9 mouse cellular contexts compared by ENCODE assay signal in genomic region chr15:11066299-11066698, GRCm38 (mm10). TPM values are rescaled to one million over a fixed set of nuclear protein-coding genes. Genes with fewer than 3 reads are reported as not detected.
A peak's percentile ranks its signal among the peaks of the same experiment; 100 is the strongest.
DNase-seq lines count a peak whose midpoint lies in the region; ATAC-seq and TF ChIP-seq lines count a peak whose summit lies in the region.
"Had no signal": no experiment of that assay in that cellular context is flagged by ENCODE, and none has a peak within 500 bp of the region (broad histone marks: within the 10 kb centered on the region; RNA-seq: fewer than 3 reads in every experiment).

No protein-coding gene starts in this region.

- H3K27me3 ChIP-seq in heart, embryonic 10.5 days (ENCODE audit: insufficient read depth, poor library complexity, severe bottlenecking): no peaks in the 10 kb centered on the region
- H3K27me3 ChIP-seq in embryonic facial prominence, embryonic 12.5 days: no peaks in the 10 kb centered on the region
- H3K27me3 ChIP-seq in hindbrain, postnatal 0 days (ENCODE audit: insufficient read depth, low read length): no peaks in the 10 kb centered on the region
- H3K27me3 ChIP-seq in midbrain, embryonic 15.5 days (replicated peaks): no peaks in the 10 kb centered on the region

- no peaks in the 10 kb centered on the region for H3K36me3 ChIP-seq in heart, embryonic 10.5 days
- H3K36me3 ChIP-seq in embryonic facial prominence, embryonic 12.5 days: no peaks in the 10 kb centered on the region
- no peaks in the 10 kb centered on the region for H3K36me3 ChIP-seq in hindbrain, postnatal 0 days (ENCODE audit: insufficient read depth, low read length)
- no peaks in the 10 kb centered on the region for H3K36me3 ChIP-seq in midbrain, embryonic 15.5 days (replicated peaks)

- H3K9ac ChIP-seq in embryonic facial prominence, embryonic 12.5 days: peak overlapping the region; percentile 47
- no peak overlapping the region for H3K9ac ChIP-seq in hindbrain, postnatal 0 days (replicated peaks; ENCODE audit: low read length)
- H3K9ac ChIP-seq in midbrain, embryonic 15.5 days: no peak overlapping the region

- peak overlapping the region; percentile 60 for H3K4me3 ChIP-seq in heart, embryonic 10.5 days
- H3K4me3 ChIP-seq in embryonic facial prominence, embryonic 12.5 days: peak overlapping the region; percentile 35
- peak overlapping the region; percentile 33 for H3K4me3 ChIP-seq in hindbrain, postnatal 0 days (ENCODE audit: low read length)
- peak overlapping the region; percentile 26; the same call in 1 of the 2 replicates for H3K4me3 ChIP-seq in midbrain, embryonic 15.5 days

- TF ChIP-seq CTCF in hindbrain, postnatal 0 days (IDR thresholded peaks at IDR 0.05; ENCODE audit: low read depth): no peak

- WGBS in heart, embryonic 10.5 days: 13% methylated on average over 5 of the region's 5 CpGs
- WGBS in embryonic facial prominence, embryonic 12.5 days: 3% methylated on average over 5 of the region's 5 CpGs
- WGBS in hindbrain, postnatal 0 days: 13% methylated on average over 5 of the region's 5 CpGs
- 5% methylated on average over 5 of the region's 5 CpGs for WGBS in midbrain, embryonic 15.5 days

- H3K4me1 ChIP-seq in heart, embryonic 10.5 days: peaks cover 20% of the 10 kb centered on the region
- H3K4me1 ChIP-seq in embryonic facial prominence, embryonic 12.5 days: peaks cover 34% of the 10 kb centered on the region
- H3K4me1 ChIP-seq in hindbrain, postnatal 0 days (ENCODE audit: insufficient read depth, low read length): peaks cover 9% of the 10 kb centered on the region
- H3K4me1 ChIP-seq in midbrain, embryonic 15.5 days: peaks cover 22% of the 10 kb centered on the region

- H3K27ac ChIP-seq in heart, embryonic 10.5 days: peak overlapping the region; percentile 56; the same call in 1 of the 2 replicates
- peak overlapping the region; percentile 90 for H3K27ac ChIP-seq in embryonic facial prominence, embryonic 12.5 days
- H3K27ac ChIP-seq in hindbrain, postnatal 0 days: peak overlapping the region; percentile 77; the same call in 1 of the 2 replicates
- peak overlapping the region; percentile 20; the same call in 1 of the 2 replicates for H3K27ac ChIP-seq in midbrain, embryonic 15.5 days

- ATAC-seq in embryonic facial prominence, embryonic 12.5 days (ENCODE audit: insufficient number of reproducible peaks, insufficient read depth, low FRiP score, low TSS enrichment): no peak
- ATAC-seq in hindbrain, postnatal 0 days: no peak
- peak; percentile 19 for ATAC-seq in midbrain, embryonic 15.5 days (replicated peaks)
- ATAC-seq in granulocyte monocyte progenitor cell, adult 5-6 weeks (replicated peaks; ENCODE audit: poor library complexity, severe bottlenecking): no peak
- ATAC-seq in monocyte, adult 5-6 weeks (replicated peaks; ENCODE audit: insufficient number of reproducible peaks, low FRiP score, low TSS enrichment, poor library complexity, severe bottlenecking): no peak
- no peak for ATAC-seq in megakaryocyte-erythroid progenitor cell, adult 5-6 weeks (replicated peaks; ENCODE audit: low FRiP score, low TSS enrichment, poor library complexity, severe bottlenecking)

- intact Hi-C loops in heart, postnatal 14 days (cut with DNase I): no loop called here

- DNase-seq in heart, embryonic 10.5 days (ENCODE audit: low spot score): no peak
- DNase-seq in heart, postnatal 14 days: no peak
- DNase-seq in hindbrain, postnatal 0 days (ENCODE audit: low spot score): no peak
- DNase-seq: layer of hippocampus, postnatal 36 days had no signal

- no peaks in the 10 kb centered on the region for H3K9me3 ChIP-seq in heart, embryonic 10.5 days
- no peaks in the 10 kb centered on the region for H3K9me3 ChIP-seq in embryonic facial prominence, embryonic 12.5 days
- H3K9me3 ChIP-seq in hindbrain, postnatal 0 days (ENCODE audit: low read length): no peaks in the 10 kb centered on the region
- no peaks in the 10 kb centered on the region for H3K9me3 ChIP-seq in midbrain, embryonic 15.5 days

- peak overlapping the region; percentile 62 for H3K4me2 ChIP-seq in embryonic facial prominence, embryonic 12.5 days (replicated peaks)
- peak overlapping the region; percentile 62 for H3K4me2 ChIP-seq in hindbrain, postnatal 0 days (ENCODE audit: low read depth, low read length)
- H3K4me2 ChIP-seq in midbrain, embryonic 15.5 days: peak overlapping the region; percentile 47

RNA-seq across cellular contexts. Expression of gene Adamts12, which starts 1.7 kb away (rescaled TPM):
- polyA plus RNA-seq in heart, embryonic 10.5 days (2016; fragmentation: Nextera tagmentation; extraction: Ambion mirVana): 1.0 and 2.1 TPM in 2 replicates
- total RNA-seq in heart, postnatal 14 days (2021): 10 to 100 TPM; 17.4 to 17.9 TPM
- 3.4 TPM in 2 replicates for polyA plus RNA-seq in embryonic facial prominence, embryonic 12.5 days (2016; fragmentation: Nextera tagmentation; extraction: Ambion mirVana)
- 7.9 and 11.6 TPM in 2 replicates for total RNA-seq in hindbrain, postnatal 0 days (2014; rRNA removed)
- 1.1 and 1.3 TPM in 2 replicates for polyA plus RNA-seq in hindbrain, postnatal 0 days (2015; fragmentation: Nextera tagmentation; extraction: Ambion mirVana)
- polyA plus RNA-seq in midbrain, embryonic 15.5 days (2015; fragmentation: Nextera tagmentation; extraction: Ambion mirVana): 1.8 and 2.2 TPM in 2 replicates
- not detected in 2 replicates for total RNA-seq in granulocyte monocyte progenitor cell, adult 5-6 weeks (2014; fragmentation: Nextera tagmentation)
- not detected in 2 replicates for total RNA-seq in granulocyte monocyte progenitor cell, adult 5-6 weeks (2017)
- total RNA-seq in monocyte, adult 5-6 weeks (2017): 0.21 TPM in 1 of 3 replicates, not detected in the others
- total RNA-seq in megakaryocyte-erythroid progenitor cell, adult 5-6 weeks (2014; fragmentation: Nextera tagmentation): not detected in 2 replicates
- 0.05 and 0.30 TPM in 2 replicates for total RNA-seq in megakaryocyte-erythroid progenitor cell, adult 5-6 weeks (2017)

RNA-seq across cellular contexts. Expression of gene Rxfp3, which starts 28.5 kb away (rescaled TPM):
- 0.05 and 0.48 TPM in 2 replicates for polyA plus RNA-seq in heart, embryonic 10.5 days (2016; fragmentation: Nextera tagmentation; extraction: Ambion mirVana)
- under 1 TPM; 0.05 to 0.07 TPM for total RNA-seq in heart, postnatal 14 days (2021)
- polyA plus RNA-seq in embryonic facial prominence, embryonic 12.5 days (2016; fragmentation: Nextera tagmentation; extraction: Ambion mirVana): 2.6 and 2.8 TPM in 2 replicates
- 7.3 and 8.3 TPM in 2 replicates for total RNA-seq in hindbrain, postnatal 0 days (2014; rRNA removed)
- 3.2 TPM in 2 replicates for polyA plus RNA-seq in hindbrain, postnatal 0 days (2015; fragmentation: Nextera tagmentation; extraction: Ambion mirVana)
- 2.6 and 3.0 TPM in 2 replicates for polyA plus RNA-seq in midbrain, embryonic 15.5 days (2015; fragmentation: Nextera tagmentation; extraction: Ambion mirVana)
- total RNA-seq in granulocyte monocyte progenitor cell, adult 5-6 weeks (2014; fragmentation: Nextera tagmentation): not detected in 2 replicates
- not detected in 2 replicates for total RNA-seq in granulocyte monocyte progenitor cell, adult 5-6 weeks (2017)
- total RNA-seq in monocyte, adult 5-6 weeks (2017): not detected in 3 replicates
- not detected in 2 replicates for total RNA-seq in megakaryocyte-erythroid progenitor cell, adult 5-6 weeks (2014; fragmentation: Nextera tagmentation)
- total RNA-seq in megakaryocyte-erythroid progenitor cell, adult 5-6 weeks (2017): not detected in 2 replicates

Comparison
In these comparisons a context has a peak if more than half of its experiments do, and no peak if none do; other contexts are left out.
1. H3K27ac ChIP-seq: peak in every context shown above with its lines; median percentile 90 in embryonic facial prominence, embryonic 12.5 days; 77 in hindbrain, postnatal 0 days; 56 in heart, embryonic 10.5 days; 20 in midbrain, embryonic 15.5 days.